ENCODE assay signal across 19 mouse cellular contexts in the genomic region with DNA sequence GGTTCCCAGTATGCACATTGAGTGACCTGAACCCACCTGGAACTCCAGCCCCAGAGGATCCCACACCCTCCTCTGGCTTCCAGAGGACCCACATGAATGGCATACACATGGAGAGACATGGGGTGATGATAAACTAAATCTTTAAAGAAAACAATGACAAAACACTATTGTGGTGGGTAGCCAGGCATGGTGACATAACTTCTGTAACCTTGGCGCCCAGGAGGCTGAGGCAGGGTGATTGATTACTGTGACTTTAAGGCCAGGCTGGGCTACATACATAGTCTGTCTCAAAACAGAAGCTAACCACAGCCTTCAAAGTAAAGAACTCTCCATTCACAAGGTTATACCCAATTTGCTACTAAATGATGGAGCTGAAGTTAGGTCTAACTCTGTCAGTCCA. TPM values are rescaled to one million over a fixed set of nuclear protein-coding genes. Genes with fewer than 3 reads are reported as not detected.
DNase-seq lines count a peak whose midpoint lies in the region; ATAC-seq and TF ChIP-seq lines count a peak whose summit lies in the region.
"Had no signal": no experiment of that assay in that cellular context is flagged by ENCODE, and none has a peak within 500 bp of the region (broad histone marks: within the 10 kb centered on the region; RNA-seq: fewer than 3 reads in every experiment).

No protein-coding gene starts in this region.

- H3K4me2 ChIP-seq in embryonic facial prominence, embryonic 15.5 days (replicated peaks), result no peak overlapping the region
- H3K4me2 ChIP-seq: hindbrain, embryonic 15.5 days; limb, embryonic 12.5 days; neural tube, embryonic 13.5 days had no signal

- H3K4me3 ChIP-seq in embryonic facial prominence, embryonic 15.5 days (replicated peaks), result no peak overlapping the region
- H3K4me3 ChIP-seq in embryonic facial prominence, embryonic 10.5 days, result no peak overlapping the region
- H3K4me3 ChIP-seq in layer of hippocampus, adult 2 months, result no peak overlapping the region
- H3K4me3 ChIP-seq in olfactory bulb, adult 2 months (ENCODE audit: insufficient read depth, low read depth, low read length), result no peak overlapping the region
- H3K4me3 ChIP-seq: heart, embryonic 13.5 days; hindbrain, embryonic 15.5 days; limb, embryonic 12.5 days; neural tube, embryonic 13.5 days had no signal

- H3K36me3 ChIP-seq in embryonic facial prominence, embryonic 15.5 days, result no peaks in the 10 kb centered on the region
- H3K36me3 ChIP-seq in embryonic facial prominence, embryonic 10.5 days (replicated peaks), result no peaks in the 10 kb centered on the region
- H3K36me3 ChIP-seq: heart, embryonic 13.5 days; hindbrain, embryonic 15.5 days; limb, embryonic 12.5 days; neural tube, embryonic 13.5 days had no signal

- H3K27ac ChIP-seq in embryonic facial prominence, embryonic 15.5 days (replicated peaks), result peak overlapping the region; percentile 87
- H3K27ac ChIP-seq in embryonic facial prominence, embryonic 10.5 days (replicated peaks), result no peak overlapping the region
- peak overlapping the region; percentile 92 for H3K27ac ChIP-seq in layer of hippocampus, adult 2 months
- H3K27ac ChIP-seq in olfactory bulb, adult 2 months (ENCODE audit: insufficient read depth, low read depth, low read length), result peak overlapping the region; percentile 99
- H3K27ac ChIP-seq: hindbrain, embryonic 15.5 days; neural tube, embryonic 13.5 days had no signal

- no peak for ATAC-seq in embryonic facial prominence, embryonic 15.5 days (ENCODE audit: insufficient number of reproducible peaks, low FRiP score, low TSS enrichment, low read depth)

- no peak for TF ChIP-seq POLR2A in olfactory bulb, adult 2 months (IDR thresholded peaks at IDR 0.05; ENCODE audit: insufficient read depth, low read depth, low read length)

- H3K9me3 ChIP-seq in embryonic facial prominence, embryonic 15.5 days (replicated peaks), result no peaks in the 10 kb centered on the region
- H3K9me3 ChIP-seq in embryonic facial prominence, embryonic 10.5 days, result no peaks in the 10 kb centered on the region
- H3K9me3 ChIP-seq: heart, embryonic 13.5 days; hindbrain, embryonic 15.5 days; limb, embryonic 12.5 days; neural tube, embryonic 13.5 days had no signal

- DNase-seq in embryonic facial prominence, embryonic 10.5 days (ENCODE audit: low spot score), result no peak
- no peak for DNase-seq in layer of hippocampus, adult 2 months (ENCODE audit: low spot score in 2 of 2)
- DNase-seq in layer of hippocampus, postnatal 36 days, result no peak
- DNase-seq in adrenal gland, postnatal 36 days, result peak; percentile 52 to 65
- DNase-seq in urinary bladder, postnatal 14 days (ENCODE audit: low spot score), result no peak
- DNase-seq: B cell, adult 2 months; cerebellum, adult 9-10 months; kidney, adult 8-10 months; kidney, postnatal 36 days; lung, postnatal 10 days; right cerebral cortex, postnatal 4 days; thymus, postnatal 14 days had no signal

- WGBS in embryonic facial prominence, embryonic 15.5 days, result 85% methylated on average over 1 of the region's 1 CpGs
- WGBS in embryonic facial prominence, embryonic 10.5 days, result 91% methylated on average over 1 of the region's 1 CpGs
- WGBS in olfactory bulb, adult 2 months, result 93% methylated on average over 1 of the region's 1 CpGs

- H3K4me1 ChIP-seq in embryonic facial prominence, embryonic 15.5 days, result peaks cover 63% of the 10 kb centered on the region
- peaks cover 45% of the 10 kb centered on the region for H3K4me1 ChIP-seq in embryonic facial prominence, embryonic 10.5 days
- H3K4me1 ChIP-seq in olfactory bulb, adult 2 months (ENCODE audit: control insufficient read depth, insufficient read depth, low read length), result peaks cover 35% of the 10 kb centered on the region

- no peaks in the 10 kb centered on the region for H3K27me3 ChIP-seq in embryonic facial prominence, embryonic 15.5 days
- H3K27me3 ChIP-seq in embryonic facial prominence, embryonic 10.5 days (replicated peaks; ENCODE audit: low read depth, poor library complexity, severe bottlenecking), result 0 out of 2 replicates have a peak, but pooled peaks cover 9% of the 10 kb centered on the region
- H3K27me3 ChIP-seq: heart, embryonic 13.5 days; hindbrain, embryonic 15.5 days; limb, embryonic 12.5 days; neural tube, embryonic 13.5 days had no signal

- H3K9ac ChIP-seq in embryonic facial prominence, embryonic 15.5 days, result no peak overlapping the region
- H3K9ac ChIP-seq: hindbrain, embryonic 15.5 days; neural tube, embryonic 13.5 days had no signal

- no peak for TF ChIP-seq CTCF in layer of hippocampus, adult 2 months (conservative IDR thresholded peaks at IDR 0.05)
- no peak for TF ChIP-seq CTCF in olfactory bulb, adult 2 months (IDR thresholded peaks at IDR 0.05; ENCODE audit: insufficient read depth, low read depth, low read length)

RNA-seq across cellular contexts. Expression of gene Gm42791, which starts 30.7 kb away (rescaled TPM):
- polyA plus RNA-seq in embryonic facial prominence, embryonic 15.5 days (2015; fragmentation: Nextera tagmentation; extraction: Ambion mirVana), result 1.6 and 2.3 TPM in 2 replicates
- polyA plus RNA-seq in embryonic facial prominence, embryonic 10.5 days (2016; fragmentation: Nextera tagmentation; extraction: Ambion mirVana), result 0.49 and 4.6 TPM in 2 replicates
- total RNA-seq in layer of hippocampus, adult 2 months (2021), result 10 to 100 TPM; 25.2 to 25.8 TPM
- total RNA-seq in layer of hippocampus, postnatal 36 days (2021), result 10 to 100 TPM; 24.3 to 31.6 TPM
- 1 to 10 TPM; 4.2 to 5.7 TPM for total RNA-seq in adrenal gland, postnatal 36 days (2021)
- polyA plus RNA-seq in olfactory bulb, adult 2 months (2012; ENCODE audit: insufficient read depth, insufficient read length, low replicate concordance, missing spikeins), result not detected in 2 replicates
- polyA plus RNA-seq: gonadal fat pad, adult 2 months had no signal

RNA-seq across cellular contexts. Expression of gene Katnal1, which starts 35.1 kb away (rescaled TPM):
- polyA plus RNA-seq in embryonic facial prominence, embryonic 15.5 days (2015; fragmentation: Nextera tagmentation; extraction: Ambion mirVana), result 13.7 and 15.8 TPM in 2 replicates
- 19.9 and 20.2 TPM in 2 replicates for polyA plus RNA-seq in embryonic facial prominence, embryonic 10.5 days (2016; fragmentation: Nextera tagmentation; extraction: Ambion mirVana)
- total RNA-seq in layer of hippocampus, adult 2 months (2021), result 10 to 100 TPM; 62.3 to 66.3 TPM
- 10 to 100 TPM; 60.6 to 66.6 TPM for total RNA-seq in layer of hippocampus, postnatal 36 days (2021)
- 1 to 10 TPM; 6.5 to 9.7 TPM for total RNA-seq in adrenal gland, postnatal 36 days (2021)
- not detected in 2 replicates for polyA plus RNA-seq in olfactory bulb, adult 2 months (2012; ENCODE audit: insufficient read depth, insufficient read length, low replicate concordance, missing spikeins)

Comparison
In these comparisons a context has a peak if more than half of its experiments do, and no peak if none do; other contexts are left out.
1. DNase-seq: peak in adrenal gland, postnatal 36 days (2 of 2); none in embryonic facial prominence, embryonic 10.5 days (single experiment), layer of hippocampus, adult 2 months (0 of 2), layer of hippocampus, postnatal 36 days (0 of 2) and urinary bladder, postnatal 14 days (single experiment).
2. RNA of gene Katnal1, which starts 35.1 kb away (total RNA-seq): 60.6 to 66.6 TPM in layer of hippocampus, postnatal 36 days and 62.3 to 66.3 TPM in layer of hippocampus, adult 2 months; 6.5 to 9.7 TPM in adrenal gland, postnatal 36 days; every median in the first group is over 4 times any median in the second.